Mouse (Mus musculus) C2C12 (cell line): ENCODE data around the gene Ppm1l.

Source experiments
- CEBPB ChIP-seq: IDR thresholded peaks from one replicate; pipeline ENCODE4 v1.6.1; 2011; ENCODE audit warnings: low read depth, mild to moderate bottlenecking, control low read depth, moderate library complexity
- CTCF ChIP-seq: IDR thresholded peaks from one replicate; pipeline ENCODE4 v1.5.1; 2011; ENCODE audit not compliant: control insufficient read depth, insufficient read depth, insufficient read length
- FOSL1 ChIP-seq: IDR thresholded peaks from one replicate; pipeline ENCODE4 v1.8.0; 2011; ENCODE audit warnings: mild to moderate bottlenecking, low read length; ENCODE audit not compliant: poor library complexity, insufficient read depth, severe bottlenecking
- MAX ChIP-seq: IDR thresholded peaks from one replicate; pipeline ENCODE4 v1.6.1; 2011; ENCODE audit warnings: mild to moderate bottlenecking, control low read depth
- MYOD1 ChIP-seq: IDR thresholded peaks from one replicate; pipeline ENCODE4 v1.6.1; 2011; ENCODE audit warnings: low read depth; ENCODE audit not compliant: control insufficient read depth, insufficient read length
- MYOG ChIP-seq: IDR thresholded peaks from one replicate; pipeline ENCODE4 v1.6.1; 2011; ENCODE audit not compliant: control insufficient read depth, insufficient read length; ENCODE audit errors: extremely low read depth
- USF1 ChIP-seq: IDR thresholded peaks from one replicate; pipeline ENCODE4 v1.6.1; 2011; ENCODE audit warnings: low read depth, mild to moderate bottlenecking, control low read depth, moderate library complexity

GRCm38 (mm10) chr3:69440761-69441160 is 124.1 kb downstream of the Ppm1l start:
- TF ChIP-seq CTCF: no peak
- TF ChIP-seq MYOD1: no peak
- no peak for TF ChIP-seq USF1
- TF ChIP-seq CEBPB: peak; percentile 3
- TF ChIP-seq MAX: no peak
- no peak for TF ChIP-seq MYOG
- peak; percentile 100 for TF ChIP-seq FOSL1
